Mouse (Mus musculus) lung, adult 2 months (tissue): ENCODE data around the gene Ilvbl. TPM values are rescaled to one million over a fixed set of nuclear protein-coding genes. Genes with fewer than 3 reads are reported as not detected.
A peak's percentile ranks its signal among the peaks of the same experiment; 100 is the strongest.

Source experiments
- DNase-seq: peaks from one replicate; pipeline ENCODE4 v3.0.0; 2022
- H3K4me1 ChIP-seq: fragments of 200-500 bp; 2 replicates; pipeline ENCODE4 v1.6.1; 2011; ENCODE audit warnings: low read length; ENCODE audit not compliant: control insufficient read depth, insufficient read depth
- H3K4me3 ChIP-seq: fragments of 200-500 bp; replicated peaks from 2 replicates; pipeline ENCODE3; 2011; ENCODE audit warnings: low read depth, mild to moderate bottlenecking, control low read depth, low read length; ENCODE audit errors: extremely low read depth
- CTCF ChIP-seq: fragments of 200-500 bp; IDR thresholded peaks from 2 replicates; pipeline ENCODE4 v1.5.1; 2011; ENCODE audit warnings: mild to moderate bottlenecking, low read length, control low read depth; ENCODE audit not compliant: insufficient read depth
- POLR2A ChIP-seq: fragments of 200-500 bp; IDR thresholded peaks from 2 replicates; pipeline ENCODE4 v1.6.1; 2011; ENCODE audit warnings: low read depth, mild to moderate bottlenecking, control low read depth, low read length, borderline replicate concordance; ENCODE audit errors: extremely low read depth
- WGBS: fragments of 180-500 bp; shearing (Covaris S2); methylation state at CpG from one replicate; pipeline ENCODE4 v1.1.7; 2018; 5-methylcytosine and 5-hydroxymethylcytosine counted together
- polyA plus RNA-seq: library from polyadenylated mRNA; depleted of rRNA; stranded (reverse); fragments of >200 nt; gene quantifications from 2 replicates; pipeline ENCODE4 v1.2.3, GENCODE M21; 2012

Ilvbl gene
- polyA plus RNA-seq, 1 experiment: 35.5 TPM

GRCm38 (mm10) chr10:78589291-78589690, 15.1 kb downstream of the Ilvbl start:
- 95% methylated on average over 18 of the region's 18 CpGs for WGBS
- TF ChIP-seq POLR2A (no peak), CTCF (no peak)
- peaks cover 6% of the 10 kb centered on the region for H3K4me1 ChIP-seq
- no peak overlapping the region for H3K4me3 ChIP-seq
- DNase-seq: no peak

- no peak for TF ChIP-seq POLR2A
- no peak for TF ChIP-seq CTCF
- no peak for DNase-seq
- WGBS: 90% methylated on average over 8 of the region's 8 CpGs
- Histone ChIP-seq H3K4me1 (peaks cover 6% of the 10 kb centered on the region), H3K4me3 (no peak overlapping the region)
Observed at GRCm38 (mm10) chr10:78589901-78590300, 15.8 kb downstream of the Ilvbl start.

- WGBS: 5% methylated on average over 9 of the region's 9 CpGs
- peak overlapping the region; percentile 95 for H3K4me3 ChIP-seq
- TF ChIP-seq POLR2A (peak; percentile 68), CTCF (no peak)
- peak; percentile 32 for DNase-seq
- peaks cover 6% of the 10 kb centered on the region for H3K4me1 ChIP-seq
Observed at GRCm38 (mm10) chr10:78590744-78591143, 16.6 kb downstream of the Ilvbl start.

GRCm38 (mm10) chr10:78591406-78592328, 17.5 kb downstream of the Ilvbl start, which contains the start of gene Syde1:
Syde1 (minus strand) TSS chr10:78591964.
- H3K4me3 ChIP-seq: peak within 1 kb of the TSS; percentile 95
- peak; percentile 66; the same call in 1 of the 2 replicates for TF ChIP-seq POLR2A
- TF ChIP-seq CTCF: no peak
- WGBS: 4% methylated on average over 48 of the region's 54 CpGs
- peak; percentile 76 for DNase-seq
- peaks cover 6% of the 10 kb centered on the region for H3K4me1 ChIP-seq

- WGBS: 82% methylated on average over 4 of the region's 4 CpGs
- TF ChIP-seq POLR2A: no peak
- TF ChIP-seq CTCF: no peak
- Histone ChIP-seq H3K4me3 (no peak overlapping the region), H3K4me1 (peaks cover 6% of the 10 kb centered on the region)
- no peak for DNase-seq
Observed at GRCm38 (mm10) chr10:78592856-78593379, 18.8 kb downstream of the Ilvbl start.

GRCm38 (mm10) chr10:78593736-78594135, 19.6 kb downstream of the Ilvbl start:
- 88% methylated on average over 5 of the region's 5 CpGs for WGBS
- no peak for DNase-seq
- Histone ChIP-seq H3K4me1 (peaks cover 6% of the 10 kb centered on the region), H3K4me3 (no peak overlapping the region)
- TF ChIP-seq CTCF (no peak), POLR2A (no peak)

GRCm38 (mm10) chr10:78594157-78594556, 20.0 kb downstream of the Ilvbl start:
- DNase-seq: no peak
- no peak overlapping the region for H3K4me3 ChIP-seq
- WGBS: 78% methylated on average over 6 of the region's 6 CpGs
- TF ChIP-seq POLR2A: no peak
- TF ChIP-seq CTCF: no peak
- peaks cover 6% of the 10 kb centered on the region for H3K4me1 ChIP-seq

GRCm38 (mm10) chr10:78594566-78594965, 20.4 kb downstream of the Ilvbl start:
- DNase-seq: no peak
- H3K4me3 ChIP-seq: no peak overlapping the region
- TF ChIP-seq POLR2A (no peak), CTCF (no peak)

GRCm38 (mm10) chr10:78599865-78600264, 25.7 kb downstream of the Ilvbl start:
- TF ChIP-seq CTCF: no peak
- TF ChIP-seq POLR2A: no peak
- 85% methylated on average over 5 of the region's 5 CpGs for whole genome bisulfite sequencing
- Histone ChIP-seq H3K4me3 (no peak overlapping the region), H3K4me1 (no peaks in the 10 kb centered on the region)
- DNase-seq: no peak

More at GRCm38 (mm10) chr10:78594566-78594965, 20.4 kb downstream of the Ilvbl start:
- peaks cover 6% of the 10 kb centered on the region for H3K4me1 ChIP-seq
